Mouse (Mus musculus): Measurements from ENCODE around the gene Gatad2b. TPM values are rescaled to one million over a fixed set of nuclear protein-coding genes. Genes with fewer than 3 reads are reported as not detected.

Gene Gatad2b
- polyA plus RNA-seq, 1 experiment, result 15.1 TPM

DNA sequence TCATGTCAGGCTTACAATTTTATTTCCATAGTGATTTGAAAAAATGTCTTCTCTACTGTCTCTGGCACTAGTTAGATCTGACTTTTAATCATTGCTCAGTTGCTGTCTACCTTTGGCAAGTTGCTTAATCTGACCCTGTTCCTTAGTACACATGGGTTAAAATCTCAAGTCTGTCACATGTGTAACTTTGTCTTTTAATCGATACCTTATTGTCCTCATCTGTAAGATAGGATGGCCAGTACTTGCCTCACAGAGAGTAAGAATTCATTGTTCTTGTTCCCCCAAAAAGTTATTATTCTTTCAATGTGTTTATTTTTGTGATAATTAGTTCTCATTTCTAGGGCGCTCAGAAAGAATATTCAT is 1.0 kb upstream of the Gatad2b start:
- no peak for TF ChIP-seq CTCF (IDR thresholded peaks at IDR 0.05; ENCODE audit: extremely low read depth, insufficient read length, insufficient replicate concordance, low read depth, low read length)
- no peak for TF ChIP-seq POLR2A (IDR thresholded peaks at IDR 0.05; ENCODE audit: low read depth, low read length)
- Histone ChIP-seq H3K4me3 (ENCODE audit: low read depth, low read length) (no peak overlapping the region), H3K27ac (ENCODE audit: insufficient read depth, low read depth, low read length) (peak overlapping the region; percentile 91; the same call in 1 of the 2 replicates), H3K27me3 (ENCODE audit: control insufficient read depth, insufficient read depth, low read length) (no peaks in the 10 kb centered on the region), H3K36me3 (ENCODE audit: control insufficient read depth, insufficient read depth, low read length) (no peaks in the 10 kb centered on the region), H3K4me1 (ENCODE audit: control insufficient read depth, insufficient read depth, insufficient read length, low read length) (peaks cover 1% of the 10 kb centered on the region)
- 6% methylated on average over 2 of the region's 2 CpGs for WGBS

DNA sequence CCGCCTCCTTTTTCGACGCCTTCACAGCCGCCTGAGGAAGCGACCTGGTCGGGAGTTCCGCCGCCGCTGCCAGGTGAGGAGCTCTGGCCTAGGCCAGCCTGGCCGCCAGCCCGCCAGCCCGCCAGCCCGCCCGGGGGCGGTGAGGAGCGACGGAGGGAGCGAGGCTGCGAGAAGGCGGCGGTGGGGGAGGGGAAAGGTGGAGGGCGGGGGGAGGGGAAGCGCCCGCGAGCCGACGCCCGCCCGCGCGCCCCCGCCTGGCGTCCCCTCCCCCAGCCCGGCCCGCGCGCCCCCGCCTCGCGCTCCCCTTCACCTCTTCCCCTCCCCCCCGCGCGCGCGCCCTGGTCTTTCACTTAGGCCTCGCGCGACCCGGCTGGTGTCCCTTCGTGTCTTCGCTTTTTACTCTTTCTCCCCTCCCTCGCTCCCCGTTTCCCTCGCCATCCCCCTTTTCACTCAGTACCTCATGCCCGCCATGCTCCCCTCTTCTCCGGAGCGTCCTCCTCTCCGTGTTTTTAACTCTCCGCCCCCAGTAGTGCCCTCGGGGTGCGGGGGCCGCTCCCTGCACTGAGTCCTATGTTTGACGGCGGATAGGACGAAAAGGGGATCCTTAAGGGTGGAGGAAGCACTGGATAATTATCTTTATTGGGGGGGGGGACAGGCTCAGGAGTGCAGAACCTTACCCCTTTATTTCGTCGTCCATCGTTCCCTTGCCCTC is 530 bp downstream of the Gatad2b start:
- peak overlapping the region; percentile 53 for H3K27ac ChIP-seq (ENCODE audit: insufficient read depth, low read depth, low read length)
- peaks cover 1% of the 10 kb centered on the region; the same call in 1 of the 2 replicates for H3K36me3 ChIP-seq (ENCODE audit: control insufficient read depth, insufficient read depth, low read length)
- peaks cover 3% of the 10 kb centered on the region for H3K4me1 ChIP-seq (ENCODE audit: control insufficient read depth, insufficient read depth, insufficient read length, low read length)
- no peaks in the 10 kb centered on the region for H3K27me3 ChIP-seq (ENCODE audit: control insufficient read depth, insufficient read depth, low read length)
- H3K4me3 ChIP-seq (ENCODE audit: low read depth, low read length), result peak overlapping the region; percentile 76
- under 1% methylated on average over 28 of the region's 68 CpGs for WGBS
- no peak for TF ChIP-seq CTCF (IDR thresholded peaks at IDR 0.05; ENCODE audit: extremely low read depth, insufficient read length, insufficient replicate concordance, low read depth, low read length)
- no peak for TF ChIP-seq POLR2A (IDR thresholded peaks at IDR 0.05; ENCODE audit: low read depth, low read length)

DNA sequence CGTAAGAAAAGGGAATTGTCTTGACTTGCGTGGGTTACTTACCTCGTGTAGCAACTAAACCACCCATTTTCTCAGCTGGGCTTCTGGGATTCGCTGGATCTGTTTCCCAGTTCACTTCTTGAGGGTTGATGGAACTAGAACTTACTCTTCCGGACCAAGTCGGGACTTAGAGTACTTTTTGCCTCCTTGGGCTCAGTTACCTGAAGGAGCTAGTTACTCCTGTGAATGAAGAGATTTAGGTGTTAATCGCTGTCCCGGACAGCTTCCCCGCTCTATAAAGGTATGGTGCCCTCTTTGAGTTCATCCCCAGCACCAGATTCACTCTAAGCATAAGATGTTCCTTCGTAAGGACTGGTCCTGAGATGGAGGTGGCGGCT is 1.1 kb downstream of the Gatad2b start:
- H3K36me3 ChIP-seq (ENCODE audit: control insufficient read depth, insufficient read depth, low read length), result peaks cover 1% of the 10 kb centered on the region; the same call in 1 of the 2 replicates
- peak overlapping the region; percentile 76 for H3K4me3 ChIP-seq (ENCODE audit: low read depth, low read length)
- no peak for TF ChIP-seq POLR2A (IDR thresholded peaks at IDR 0.05; ENCODE audit: low read depth, low read length)
- no peak for TF ChIP-seq CTCF (IDR thresholded peaks at IDR 0.05; ENCODE audit: extremely low read depth, insufficient read length, insufficient replicate concordance, low read depth, low read length)
- no peaks in the 10 kb centered on the region for H3K27me3 ChIP-seq (ENCODE audit: control insufficient read depth, insufficient read depth, low read length)
- peaks cover 3% of the 10 kb centered on the region for H3K4me1 ChIP-seq (ENCODE audit: control insufficient read depth, insufficient read depth, insufficient read length, low read length)
- WGBS, result 4% methylated on average over 11 of the region's 11 CpGs
- H3K27ac ChIP-seq (ENCODE audit: insufficient read depth, low read depth, low read length), result peak overlapping the region; percentile 53

DNA sequence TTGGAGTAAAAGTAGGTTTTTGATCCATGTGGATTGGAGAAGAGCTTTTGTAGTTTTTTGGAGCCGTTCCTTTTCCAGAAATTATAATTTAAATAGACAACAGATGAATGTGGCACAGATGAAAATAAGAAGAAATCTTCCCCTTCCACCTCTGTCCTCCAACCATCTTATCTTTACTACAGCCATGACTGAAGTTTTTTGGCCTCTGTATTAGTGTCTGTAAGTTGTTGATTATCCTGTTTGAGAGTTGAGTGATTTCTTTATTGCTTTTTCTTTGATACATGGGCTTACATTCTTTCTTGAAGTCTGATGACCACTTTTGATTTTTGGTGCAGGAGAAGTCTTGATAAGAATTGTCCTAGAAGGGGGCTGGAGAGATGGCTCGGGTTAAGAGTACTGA is 1.7 kb downstream of the Gatad2b start:
- whole genome bisulfite sequencing, result 52% methylated on average over 2 of the region's 2 CpGs
- peaks cover 3% of the 10 kb centered on the region for H3K4me1 ChIP-seq (ENCODE audit: control insufficient read depth, insufficient read depth, insufficient read length, low read length)
- peaks cover 2% of the 10 kb centered on the region; the same call in 1 of the 2 replicates for H3K36me3 ChIP-seq (ENCODE audit: control insufficient read depth, insufficient read depth, low read length)
- no peak overlapping the region for H3K4me3 ChIP-seq (ENCODE audit: low read depth, low read length)
- TF ChIP-seq CTCF (IDR thresholded peaks at IDR 0.05; ENCODE audit: extremely low read depth, insufficient read length, insufficient replicate concordance, low read depth, low read length) (no peak), POLR2A (IDR thresholded peaks at IDR 0.05; ENCODE audit: low read depth, low read length) (no peak)
- H3K27ac ChIP-seq (ENCODE audit: insufficient read depth, low read depth, low read length), result no peak overlapping the region
- H3K27me3 ChIP-seq (ENCODE audit: control insufficient read depth, insufficient read depth, low read length), result no peaks in the 10 kb centered on the region

GRCm38 (mm10) chr3:90305801-90306200 is 12.8 kb downstream of the Gatad2b start:
- 55% methylated on average over 3 of the region's 3 CpGs for WGBS
- no peak for TF ChIP-seq POLR2A (IDR thresholded peaks at IDR 0.05; ENCODE audit: low read depth, low read length)
- no peak for TF ChIP-seq CTCF (IDR thresholded peaks at IDR 0.05; ENCODE audit: extremely low read depth, insufficient read length, insufficient replicate concordance, low read depth, low read length)
- H3K27ac ChIP-seq (ENCODE audit: insufficient read depth, low read depth, low read length), result no peak overlapping the region
- H3K4me3 ChIP-seq (ENCODE audit: low read depth, low read length), result no peak overlapping the region
- no peaks in the 10 kb centered on the region for H3K27me3 ChIP-seq (ENCODE audit: control insufficient read depth, insufficient read depth, low read length)
- no peaks in the 10 kb centered on the region; the same call in 1 of the 2 replicates for H3K36me3 ChIP-seq (ENCODE audit: control insufficient read depth, insufficient read depth, low read length)
- H3K4me1 ChIP-seq (ENCODE audit: control insufficient read depth, insufficient read depth, insufficient read length, low read length), result 0 out of 2 replicates have a peak, but pooled peaks cover 2% of the 10 kb centered on the region

DNA sequence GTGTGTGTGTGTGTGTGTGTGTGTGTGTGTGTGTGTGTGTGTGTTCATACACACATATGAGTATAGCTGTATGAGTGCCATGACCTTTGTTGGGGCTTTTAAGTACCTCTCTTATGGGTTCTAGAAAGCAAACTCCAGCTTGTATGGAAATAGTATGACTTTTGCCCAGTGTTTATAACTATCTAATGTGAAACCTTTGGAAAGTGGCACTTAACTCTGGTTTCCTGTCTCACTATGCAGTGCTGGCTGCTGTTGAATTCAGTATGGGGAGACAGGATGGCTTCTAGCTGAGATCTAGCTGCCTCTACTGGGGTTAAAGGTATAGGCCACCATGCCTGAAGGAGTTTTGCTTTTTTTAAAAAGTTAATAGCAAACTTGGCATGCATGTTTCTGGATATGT is 16.6 kb downstream of the Gatad2b start:
- TF ChIP-seq POLR2A (IDR thresholded peaks at IDR 0.05; ENCODE audit: low read depth, low read length), result no peak
- no peak for TF ChIP-seq CTCF (IDR thresholded peaks at IDR 0.05; ENCODE audit: extremely low read depth, insufficient read length, insufficient replicate concordance, low read depth, low read length)
- no peaks in the 10 kb centered on the region for H3K27me3 ChIP-seq (ENCODE audit: control insufficient read depth, insufficient read depth, low read length)
- no peak overlapping the region for H3K27ac ChIP-seq (ENCODE audit: insufficient read depth, low read depth, low read length)
- no peak overlapping the region for H3K4me3 ChIP-seq (ENCODE audit: low read depth, low read length)
- peaks cover 1% of the 10 kb centered on the region; the same call in 1 of the 2 replicates for H3K36me3 ChIP-seq (ENCODE audit: control insufficient read depth, insufficient read depth, low read length)
- H3K4me1 ChIP-seq (ENCODE audit: control insufficient read depth, insufficient read depth, insufficient read length, low read length), result 0 out of 2 replicates have a peak, but pooled peaks cover 2% of the 10 kb centered on the region

DNA sequence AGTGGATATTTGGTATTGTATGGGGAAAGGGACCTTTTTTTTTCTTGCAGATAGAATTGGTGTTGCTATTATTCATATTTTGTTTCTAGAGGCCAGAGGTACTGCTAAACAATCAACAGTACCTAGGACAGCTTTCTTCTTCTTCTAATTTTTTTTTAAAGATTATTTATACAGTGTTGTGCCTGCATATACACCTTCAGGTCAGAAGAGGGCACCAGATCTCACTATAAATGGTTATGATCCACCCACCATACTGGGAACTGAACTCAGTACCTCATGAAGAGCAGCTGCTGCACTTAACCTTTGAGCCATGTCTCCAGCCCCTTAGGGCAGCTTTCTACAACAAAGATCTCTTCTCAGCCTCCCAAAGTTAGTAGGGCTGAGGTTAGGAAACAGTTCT is 20.4 kb downstream of the Gatad2b start:
- H3K27ac ChIP-seq (ENCODE audit: insufficient read depth, low read depth, low read length), result no peak overlapping the region
- 0 out of 2 replicates have a peak, but pooled peaks cover 1% of the 10 kb centered on the region for H3K36me3 ChIP-seq (ENCODE audit: control insufficient read depth, insufficient read depth, low read length)
- no peaks in the 10 kb centered on the region for H3K4me1 ChIP-seq (ENCODE audit: control insufficient read depth, insufficient read depth, insufficient read length, low read length)
- no peak overlapping the region for H3K4me3 ChIP-seq (ENCODE audit: low read depth, low read length)
- H3K27me3 ChIP-seq (ENCODE audit: control insufficient read depth, insufficient read depth, low read length), result no peaks in the 10 kb centered on the region
- TF ChIP-seq POLR2A (IDR thresholded peaks at IDR 0.05; ENCODE audit: low read depth, low read length) (no peak), CTCF (IDR thresholded peaks at IDR 0.05; ENCODE audit: extremely low read depth, insufficient read length, insufficient replicate concordance, low read depth, low read length) (no peak)
